Mouse (Mus musculus): ENCODE measurements at regions not wholly inside any gene's neighbourhood (a gene's known extent, or its start where the extent isn't known, plus 50 kb on each side); places are given as distances from the start of the nearest gene placed in this dataset.

DNA sequence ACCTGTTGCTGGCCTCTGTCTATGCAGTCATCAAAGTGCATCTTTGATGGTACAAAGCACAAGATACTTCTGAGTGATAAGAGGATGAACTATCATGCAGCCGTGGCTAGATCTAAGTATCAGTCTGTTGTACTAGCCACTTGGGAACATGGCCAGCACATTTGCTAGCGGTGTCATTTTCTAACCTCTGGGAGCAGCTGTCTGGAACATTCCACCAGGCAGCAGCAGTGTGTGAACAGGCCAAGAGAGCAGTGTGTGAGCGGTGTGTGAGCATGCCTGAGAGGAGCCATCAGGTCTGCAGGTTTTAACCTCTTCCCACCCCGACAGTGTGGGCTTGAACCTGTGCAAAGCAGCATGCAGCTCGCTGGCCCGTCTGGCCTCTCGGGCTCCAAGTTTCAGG lies 248.3 kb downstream of the Gadd45g start:
- WGBS, result 62% methylated on average over 7 of the region's 7 CpGs
- no peak overlapping the region for H3K4me2 ChIP-seq (ENCODE audit: low read depth, low read length)
- H3K4me1 ChIP-seq (replicated peaks; ENCODE audit: control insufficient read depth, insufficient read depth, low read length), result peaks cover under 1% of the 10 kb centered on the region; the same call in 1 of the 2 replicates
- H3K36me3 ChIP-seq (ENCODE audit: control insufficient read depth, insufficient read depth, low read length), result no peaks in the 10 kb centered on the region
- H3K27ac ChIP-seq (ENCODE audit: low read length), result no peak overlapping the region
- H3K9ac ChIP-seq (ENCODE audit: low read length), result no peak overlapping the region
- peaks cover 7% of the 10 kb centered on the region for H3K9me3 ChIP-seq (ENCODE audit: control insufficient read depth, low read length)
- no peak overlapping the region for H3K4me3 ChIP-seq (ENCODE audit: low read length)
- H3K27me3 ChIP-seq (ENCODE audit: control insufficient read depth, insufficient read depth, low read depth, low read length), result no peaks in the 10 kb centered on the region
- no peak for ATAC-seq (ENCODE audit: low read depth)

DNA sequence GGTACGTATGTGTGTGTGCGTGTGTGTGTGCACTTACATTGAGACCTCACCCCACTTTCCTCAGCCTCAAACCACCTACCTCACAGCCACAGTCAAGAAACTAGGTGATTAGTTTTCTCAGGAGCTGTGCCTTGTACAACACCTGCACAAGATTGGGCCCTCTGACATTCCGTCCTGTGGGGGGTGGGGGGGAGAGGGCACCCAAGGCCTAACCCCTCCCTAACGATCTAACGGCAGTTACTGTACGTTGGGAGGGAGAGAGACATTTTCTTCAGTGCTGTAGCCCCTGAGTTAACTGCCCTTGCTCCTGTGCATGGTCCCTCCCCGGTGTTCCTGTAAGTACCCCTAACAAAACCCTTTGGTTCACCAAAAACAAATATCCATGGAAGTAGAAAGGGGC lies 250.0 kb downstream of the Gadd45g start:
- no peak overlapping the region for H3K9ac ChIP-seq (ENCODE audit: low read length)
- peaks cover 10% of the 10 kb centered on the region for H3K4me1 ChIP-seq (replicated peaks; ENCODE audit: control insufficient read depth, insufficient read depth, low read length)
- H3K4me3 ChIP-seq (ENCODE audit: low read length), result no peak overlapping the region
- H3K27ac ChIP-seq (ENCODE audit: low read length), result no peak overlapping the region
- no peaks in the 10 kb centered on the region for H3K36me3 ChIP-seq (ENCODE audit: control insufficient read depth, insufficient read depth, low read length)
- ATAC-seq (ENCODE audit: low read depth), result no peak
- no peaks in the 10 kb centered on the region for H3K27me3 ChIP-seq (ENCODE audit: control insufficient read depth, insufficient read depth, low read depth, low read length)
- H3K4me2 ChIP-seq (ENCODE audit: low read depth, low read length), result no peak overlapping the region
- 74% methylated on average over 7 of the region's 7 CpGs for WGBS
- peaks cover 7% of the 10 kb centered on the region for H3K9me3 ChIP-seq (ENCODE audit: control insufficient read depth, low read length)

DNA sequence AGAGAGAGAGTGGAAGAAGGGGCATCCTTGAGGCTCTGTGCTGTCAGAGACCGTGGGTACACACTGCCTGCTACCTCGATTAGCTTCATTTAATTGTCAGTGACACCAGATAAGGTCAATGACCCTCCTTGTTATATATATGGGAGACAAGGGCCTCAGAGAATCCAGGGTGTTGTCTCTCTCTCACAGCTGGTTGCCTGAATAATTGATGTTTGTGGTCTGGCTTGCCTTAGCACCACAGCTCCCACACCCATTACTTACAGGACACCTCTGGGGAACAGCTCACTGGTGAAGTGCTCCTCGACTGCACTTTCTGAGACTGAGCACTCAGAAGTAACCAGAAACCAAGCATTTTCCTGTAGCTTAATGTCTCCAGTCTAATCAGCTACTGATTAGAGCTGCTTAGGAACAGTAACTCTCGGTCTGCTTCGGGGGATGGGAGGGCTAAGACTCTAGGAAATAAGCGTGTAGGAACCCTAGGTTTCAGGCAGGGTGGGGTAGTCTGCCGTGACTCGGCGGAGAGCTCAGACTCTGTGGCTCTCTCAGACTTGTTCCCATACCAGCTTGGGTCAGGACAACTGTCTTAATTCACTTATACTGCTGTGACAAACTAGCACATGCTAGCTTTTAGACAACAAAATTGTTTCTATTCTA lies 259.6 kb downstream of the Gadd45g start:
- Histone ChIP-seq H3K27me3 (ENCODE audit: control insufficient read depth, insufficient read depth, low read depth, low read length) (no peaks in the 10 kb centered on the region), H3K4me1 (replicated peaks; ENCODE audit: control insufficient read depth, insufficient read depth, low read length) (peaks cover 17% of the 10 kb centered on the region), H3K9me3 (ENCODE audit: control insufficient read depth, low read length) (no peaks in the 10 kb centered on the region), H3K4me2 (ENCODE audit: low read depth, low read length) (no peak overlapping the region), H3K9ac (ENCODE audit: low read length) (no peak overlapping the region), H3K27ac (ENCODE audit: low read length) (no peak overlapping the region), H3K4me3 (ENCODE audit: low read length) (no peak overlapping the region), H3K36me3 (ENCODE audit: control insufficient read depth, insufficient read depth, low read length) (no peaks in the 10 kb centered on the region)
- WGBS, result 27% methylated on average over 9 of the region's 9 CpGs
- no peak for ATAC-seq (ENCODE audit: low read depth)

DNA sequence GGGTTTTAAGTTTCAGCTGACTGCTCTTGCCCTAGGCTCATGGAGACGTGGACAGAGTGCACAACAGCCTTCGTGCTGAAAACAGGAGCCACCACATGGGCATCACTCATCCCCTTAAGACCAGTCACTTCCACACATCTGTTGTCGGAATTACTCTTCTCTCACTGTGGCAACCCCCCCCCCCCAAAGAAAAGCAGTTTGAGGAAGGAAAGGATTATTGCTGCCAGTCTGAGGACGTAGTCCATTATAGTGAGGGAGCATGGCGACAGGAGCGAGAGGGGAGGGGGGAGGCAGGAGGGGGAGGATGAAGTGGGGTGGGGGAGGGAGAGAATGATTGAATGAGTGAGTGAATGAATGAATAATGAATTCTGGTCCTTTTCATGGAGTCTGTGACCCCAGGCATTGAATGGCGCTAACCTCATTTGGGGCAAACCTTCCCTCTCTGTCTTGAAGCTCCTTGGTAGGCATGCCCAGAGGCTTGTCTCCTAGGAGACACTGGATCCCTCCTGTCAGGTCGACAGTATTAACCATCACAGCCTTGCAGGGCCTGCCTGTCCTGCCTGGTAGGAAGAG lies 262.0 kb downstream of the Gadd45g start:
- Histone ChIP-seq H3K9ac (ENCODE audit: low read length) (no peak overlapping the region), H3K4me2 (ENCODE audit: low read depth, low read length) (no peak overlapping the region), H3K9me3 (ENCODE audit: control insufficient read depth, low read length) (no peaks in the 10 kb centered on the region), H3K27me3 (ENCODE audit: control insufficient read depth, insufficient read depth, low read depth, low read length) (no peaks in the 10 kb centered on the region), H3K4me1 (replicated peaks; ENCODE audit: control insufficient read depth, insufficient read depth, low read length) (peaks cover 22% of the 10 kb centered on the region), H3K36me3 (ENCODE audit: control insufficient read depth, insufficient read depth, low read length) (no peaks in the 10 kb centered on the region), H3K4me3 (ENCODE audit: low read length) (no peak overlapping the region), H3K27ac (ENCODE audit: low read length) (no peak overlapping the region)
- 69% methylated on average over 8 of the region's 8 CpGs for WGBS
- no peak for ATAC-seq (ENCODE audit: low read depth)

DNA sequence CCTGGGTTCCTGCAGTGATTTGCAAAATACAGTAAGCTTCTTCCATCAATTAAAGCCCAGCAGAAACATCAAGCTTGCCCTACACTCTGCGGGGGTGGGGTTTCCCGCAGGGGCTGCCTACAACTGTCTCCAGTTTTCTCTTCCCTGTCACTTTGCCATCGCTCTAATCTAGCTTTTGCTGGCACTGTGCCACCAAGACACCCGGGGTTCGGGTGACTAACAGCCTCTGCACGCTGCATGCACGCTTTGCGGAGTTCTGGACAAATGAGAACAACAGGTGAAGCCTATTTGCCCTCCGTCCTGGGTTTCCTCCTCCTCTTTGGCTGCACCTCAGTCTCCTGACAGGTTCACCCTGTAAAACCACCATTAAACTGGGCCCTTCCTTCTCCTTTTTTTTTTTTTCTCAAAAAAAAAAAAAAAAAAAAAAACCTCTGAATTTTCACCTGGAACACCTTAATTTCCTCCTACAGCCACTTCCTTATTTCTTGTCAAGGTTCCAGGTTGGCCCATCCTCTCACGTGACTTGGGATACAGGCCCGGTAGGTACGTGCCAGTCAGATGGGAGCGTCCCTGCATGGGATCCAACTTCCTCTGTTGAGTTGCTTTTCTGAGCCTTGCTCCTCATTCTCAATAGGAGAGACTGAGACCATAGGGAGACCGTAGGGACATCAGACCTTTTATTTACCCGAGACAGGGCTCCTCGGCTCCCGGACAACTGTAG lies 262.7 kb downstream of the Gadd45g start:
- Histone ChIP-seq H3K4me2 (ENCODE audit: low read depth, low read length) (no peak overlapping the region), H3K4me1 (replicated peaks; ENCODE audit: control insufficient read depth, insufficient read depth, low read length) (peaks cover 25% of the 10 kb centered on the region), H3K4me3 (ENCODE audit: low read length) (no peak overlapping the region), H3K27me3 (ENCODE audit: control insufficient read depth, insufficient read depth, low read depth, low read length) (no peaks in the 10 kb centered on the region), H3K9ac (ENCODE audit: low read length) (no peak overlapping the region), H3K27ac (ENCODE audit: low read length) (no peak overlapping the region), H3K36me3 (ENCODE audit: control insufficient read depth, insufficient read depth, low read length) (no peaks in the 10 kb centered on the region), H3K9me3 (ENCODE audit: control insufficient read depth, low read length) (no peaks in the 10 kb centered on the region)
- ATAC-seq (ENCODE audit: low read depth), result peak; percentile 36; the same call in 1 of the 2 replicates
- 56% methylated on average over 17 of the region's 17 CpGs for WGBS

DNA sequence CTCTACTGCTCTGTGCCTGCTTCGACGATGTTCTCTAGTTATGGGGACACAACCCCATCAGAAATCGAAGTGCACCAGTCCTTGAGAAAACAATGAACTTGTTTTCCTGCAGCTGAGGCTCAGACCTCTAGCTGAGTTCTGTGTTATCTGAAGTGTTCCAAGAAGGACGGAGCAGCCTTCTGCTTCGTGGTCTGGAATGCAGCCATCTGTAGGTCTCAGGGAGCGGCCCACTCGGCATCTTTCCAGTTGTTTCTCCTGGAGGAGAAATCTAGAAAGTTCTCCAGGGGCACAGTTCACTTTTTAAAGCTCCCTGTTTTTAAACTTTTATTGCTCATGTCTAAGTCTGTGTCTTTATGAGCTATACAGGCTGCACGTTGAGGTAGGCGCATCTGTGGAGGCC lies 264.3 kb downstream of the Gadd45g start:
- Histone ChIP-seq H3K36me3 (ENCODE audit: control insufficient read depth, insufficient read depth, low read length) (no peaks in the 10 kb centered on the region), H3K27ac (ENCODE audit: low read length) (peak overlapping the region; percentile 33; the same call in 1 of the 2 replicates), H3K4me3 (ENCODE audit: low read length) (no peak overlapping the region), H3K9me3 (ENCODE audit: control insufficient read depth, low read length) (no peaks in the 10 kb centered on the region), H3K4me2 (ENCODE audit: low read depth, low read length) (no peak overlapping the region), H3K9ac (ENCODE audit: low read length) (no peak overlapping the region), H3K27me3 (ENCODE audit: control insufficient read depth, insufficient read depth, low read depth, low read length) (no peaks in the 10 kb centered on the region), H3K4me1 (replicated peaks; ENCODE audit: control insufficient read depth, insufficient read depth, low read length) (peaks cover 29% of the 10 kb centered on the region)
- peak; percentile 57; the same call in 1 of the 2 replicates for ATAC-seq (ENCODE audit: low read depth)
- WGBS, result 22% methylated on average over 9 of the region's 9 CpGs

DNA sequence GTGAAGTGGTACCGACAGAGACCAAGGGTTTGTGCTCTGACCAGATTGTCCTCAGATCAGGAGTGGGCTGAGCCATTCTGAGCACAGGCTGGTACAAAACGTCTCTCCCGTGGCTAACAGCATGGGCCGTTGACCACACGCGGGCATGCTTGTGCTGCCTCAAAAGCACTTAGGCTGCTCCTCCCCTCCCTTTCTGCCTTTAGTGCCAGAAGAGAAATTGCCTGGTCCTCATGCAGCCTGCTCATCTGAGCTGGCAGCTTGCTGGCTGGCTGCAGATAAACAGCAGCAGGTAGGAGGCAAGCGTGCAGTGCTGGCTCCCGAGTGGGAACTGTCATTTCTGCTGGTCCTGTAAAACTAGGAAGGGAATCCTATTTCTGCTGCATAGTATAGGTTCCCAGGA lies 267.1 kb downstream of the Gadd45g start:
- no peaks in the 10 kb centered on the region for H3K36me3 ChIP-seq (ENCODE audit: control insufficient read depth, insufficient read depth, low read length)
- H3K4me2 ChIP-seq (ENCODE audit: low read depth, low read length), result no peak overlapping the region
- H3K4me3 ChIP-seq (ENCODE audit: low read length), result no peak overlapping the region
- 52% methylated on average over 8 of the region's 8 CpGs for WGBS
- no peak; the same call in 1 of the 2 replicates for ATAC-seq (ENCODE audit: low read depth)
- H3K4me1 ChIP-seq (replicated peaks; ENCODE audit: control insufficient read depth, insufficient read depth, low read length), result peaks cover 29% of the 10 kb centered on the region
- H3K9ac ChIP-seq (ENCODE audit: low read length), result no peak overlapping the region
- no peaks in the 10 kb centered on the region for H3K9me3 ChIP-seq (ENCODE audit: control insufficient read depth, low read length)
- H3K27ac ChIP-seq (ENCODE audit: low read length), result no peak overlapping the region
- no peaks in the 10 kb centered on the region for H3K27me3 ChIP-seq (ENCODE audit: control insufficient read depth, insufficient read depth, low read depth, low read length)

DNA sequence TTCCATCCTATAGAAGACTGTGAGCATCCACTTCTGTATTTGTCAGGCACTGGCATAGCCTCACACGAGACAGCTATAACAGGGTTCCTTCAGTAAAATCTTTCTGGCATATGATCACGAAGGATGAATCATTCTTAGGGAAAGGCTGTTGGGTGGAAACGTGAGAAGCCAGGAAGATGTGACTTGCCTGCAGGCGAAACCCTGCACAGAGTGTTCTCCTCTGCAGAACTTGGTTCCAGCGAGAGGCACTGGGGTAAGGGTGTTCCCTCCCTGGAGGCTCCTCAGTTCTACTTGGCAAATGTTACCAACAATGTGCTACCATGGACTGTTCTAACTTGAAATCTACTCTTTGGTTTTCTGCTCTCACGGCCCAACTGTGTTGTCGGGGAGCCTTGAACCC lies 268.0 kb downstream of the Gadd45g start:
- Histone ChIP-seq H3K9ac (ENCODE audit: low read length) (no peak overlapping the region), H3K27ac (ENCODE audit: low read length) (no peak overlapping the region), H3K4me3 (ENCODE audit: low read length) (no peak overlapping the region), H3K36me3 (ENCODE audit: control insufficient read depth, insufficient read depth, low read length) (no peaks in the 10 kb centered on the region), H3K4me2 (ENCODE audit: low read depth, low read length) (no peak overlapping the region), H3K9me3 (ENCODE audit: control insufficient read depth, low read length) (no peaks in the 10 kb centered on the region), H3K27me3 (ENCODE audit: control insufficient read depth, insufficient read depth, low read depth, low read length) (no peaks in the 10 kb centered on the region), H3K4me1 (replicated peaks; ENCODE audit: control insufficient read depth, insufficient read depth, low read length) (peaks cover 23% of the 10 kb centered on the region)
- no peak for ATAC-seq (ENCODE audit: low read depth)
- 85% methylated on average over 7 of the region's 7 CpGs for WGBS

DNA sequence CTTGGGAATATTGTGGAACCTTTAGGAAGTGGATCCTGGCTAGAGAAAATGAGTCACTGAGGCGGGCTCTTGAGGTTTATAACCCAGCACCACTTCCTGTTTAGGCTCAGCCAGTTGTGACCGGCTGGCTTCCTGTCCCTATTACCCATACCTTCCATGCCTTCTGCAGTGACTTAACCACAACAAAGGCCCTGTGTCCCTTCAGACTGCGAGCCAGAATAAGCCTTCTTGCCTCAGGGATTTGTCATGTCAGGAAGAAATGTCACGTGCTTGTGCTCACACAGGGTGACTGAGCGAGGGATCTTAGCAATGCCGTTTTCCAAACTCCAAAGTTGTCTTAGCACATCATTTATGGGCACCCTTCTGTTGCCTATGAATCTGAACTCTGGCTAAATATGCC lies 268.5 kb downstream of the Gadd45g start:
- no peaks in the 10 kb centered on the region for H3K27me3 ChIP-seq (ENCODE audit: control insufficient read depth, insufficient read depth, low read depth, low read length)
- no peak overlapping the region for H3K9ac ChIP-seq (ENCODE audit: low read length)
- H3K9me3 ChIP-seq (ENCODE audit: control insufficient read depth, low read length), result no peaks in the 10 kb centered on the region
- H3K27ac ChIP-seq (ENCODE audit: low read length), result no peak overlapping the region
- no peak overlapping the region for H3K4me3 ChIP-seq (ENCODE audit: low read length)
- H3K4me2 ChIP-seq (ENCODE audit: low read depth, low read length), result no peak overlapping the region
- no peaks in the 10 kb centered on the region for H3K36me3 ChIP-seq (ENCODE audit: control insufficient read depth, insufficient read depth, low read length)
- peaks cover 23% of the 10 kb centered on the region for H3K4me1 ChIP-seq (replicated peaks; ENCODE audit: control insufficient read depth, insufficient read depth, low read length)
- ATAC-seq (ENCODE audit: low read depth), result no peak
- 78% methylated on average over 6 of the region's 6 CpGs for WGBS
